Comparison of ENCODE assay signal across 9 mouse cellular contexts in the genomic region with DNA sequence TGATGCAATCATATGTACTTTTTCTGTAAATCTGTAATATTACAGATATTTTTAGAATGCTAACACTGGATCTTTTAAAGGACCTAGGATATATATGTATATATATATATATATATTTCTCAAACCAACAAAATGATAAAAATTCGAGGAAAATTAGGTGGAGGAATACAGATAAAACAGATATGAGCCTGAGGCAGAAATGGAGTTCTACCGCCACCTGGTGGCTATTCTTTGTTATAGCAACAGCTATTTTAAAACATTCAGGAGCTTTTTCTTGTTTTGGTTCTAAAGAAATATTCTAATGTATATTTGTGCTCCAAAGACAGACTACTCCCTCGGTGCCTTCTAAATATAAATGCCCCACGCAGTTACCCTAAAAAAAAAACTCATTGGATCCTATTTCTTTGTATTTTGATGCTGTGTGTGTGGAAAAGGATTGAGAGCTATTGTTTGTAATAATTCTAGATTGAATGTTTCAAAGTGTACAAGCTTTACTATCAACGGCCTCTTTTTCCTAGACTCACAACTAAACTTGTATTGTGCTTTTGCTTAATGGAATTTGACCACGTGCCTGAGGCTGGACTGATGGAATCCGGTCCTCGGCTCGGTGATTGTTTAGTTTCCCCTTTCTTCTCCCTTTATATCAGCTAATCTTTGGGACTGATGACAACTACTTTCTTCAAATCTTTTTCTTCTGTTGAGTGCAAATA. TPM values are rescaled to one million over a fixed set of nuclear protein-coding genes. Genes with fewer than 3 reads are reported as not detected.
DNase-seq lines count a peak whose midpoint lies in the region; ATAC-seq and TF ChIP-seq lines count a peak whose summit lies in the region.
"Had no signal": no experiment of that assay in that cellular context is flagged by ENCODE, and none has a peak within 500 bp of the region (broad histone marks: within the 10 kb centered on the region; RNA-seq: fewer than 3 reads in every experiment).

No protein-coding gene starts in this region.

- H3K36me3 ChIP-seq in heart, embryonic 15.5 days, result no peaks in the 10 kb centered on the region
- H3K36me3 ChIP-seq in MEL (ENCODE audit: control insufficient read depth in 1 of 2, insufficient read depth in 2 of 2, low read length in 2 of 2), result no peaks in the 10 kb centered on the region
- H3K36me3 ChIP-seq in forebrain, embryonic 14.5 days (ENCODE audit: control insufficient read depth, insufficient read depth, low read length), result no peaks in the 10 kb centered on the region
- H3K36me3 ChIP-seq in neural tube, embryonic 13.5 days, result no peaks in the 10 kb centered on the region
- H3K36me3 ChIP-seq: limb, embryonic 15.5 days had no signal

- H3K4me1 ChIP-seq in heart, embryonic 15.5 days (replicated peaks), result no peaks in the 10 kb centered on the region
- no peaks in the 10 kb centered on the region for H3K4me1 ChIP-seq in MEL (ENCODE audit: control insufficient read depth in 1 of 2, insufficient read depth in 2 of 2, low read length in 2 of 2)
- H3K4me1 ChIP-seq in forebrain, embryonic 14.5 days (ENCODE audit: control insufficient read depth, insufficient read depth, low read length), result no peaks in the 10 kb centered on the region
- H3K4me1 ChIP-seq in neural tube, embryonic 13.5 days (replicated peaks), result peaks cover 14% of the 10 kb centered on the region; the same call in 1 of the 2 replicates

- no peak for TF ChIP-seq POLR2A in MEL (IDR thresholded peaks at IDR 0.05; ENCODE audit: control insufficient read depth in 1 of 2, insufficient read depth in 1 of 2, low read depth in 1 of 2, low read length in 2 of 2, poor library complexity in 1 of 2)

- ATAC-seq in heart, embryonic 15.5 days (replicated peaks; ENCODE audit: insufficient number of reproducible peaks, insufficient read depth, low FRiP score, low read depth), result no peak
- peak; percentile 43; the same call in 1 of the 2 replicates for ATAC-seq in forebrain, embryonic 14.5 days
- no peak for ATAC-seq in neural tube, embryonic 13.5 days (ENCODE audit: low read depth)

- no peak overlapping the region for H3K27ac ChIP-seq in heart, embryonic 15.5 days
- H3K27ac ChIP-seq in MEL (ENCODE audit: control insufficient read depth, low read depth, low read length), result no peak overlapping the region
- no peak overlapping the region for H3K27ac ChIP-seq in forebrain, embryonic 14.5 days (ENCODE audit: low read depth, low read length)
- H3K27ac ChIP-seq in neural tube, embryonic 13.5 days (replicated peaks), result no peak overlapping the region
- H3K27ac ChIP-seq: limb, embryonic 15.5 days had no signal

- no peaks in the 10 kb centered on the region for H3K27me3 ChIP-seq in heart, embryonic 15.5 days
- H3K27me3 ChIP-seq in MEL (ENCODE audit: control insufficient read depth in 1 of 2, insufficient read depth in 2 of 2, low read length in 2 of 2), result no peaks in the 10 kb centered on the region
- H3K27me3 ChIP-seq in forebrain, embryonic 14.5 days (replicated peaks; ENCODE audit: control insufficient read depth, insufficient read depth, low read length), result no peaks in the 10 kb centered on the region
- H3K27me3 ChIP-seq in neural tube, embryonic 13.5 days, result no peaks in the 10 kb centered on the region
- H3K27me3 ChIP-seq: limb, embryonic 15.5 days had no signal

- 24% methylated on average over 9 of the region's 9 CpGs for WGBS in heart, embryonic 15.5 days
- 14% methylated on average over 9 of the region's 9 CpGs for WGBS in forebrain, embryonic 14.5 days
- 23% methylated on average over 9 of the region's 9 CpGs for WGBS in neural tube, embryonic 13.5 days

- intact Hi-C loops in heart, postnatal 25 days (cut with DNase I), result loop anchor here (2.0 kb wide), 1 partner anchor 33 kb away; no protein-coding TSS in a partner anchor

- DNase-seq in heart, postnatal 25 days (ENCODE audit: low spot score), result no peak
- DNase-seq in 416B (ENCODE audit: low read depth) (peak; percentile 54), MEL (ENCODE audit: low read depth, low spot score) (peak; percentile 20)
- DNase-seq in forebrain, embryonic 14.5 days (ENCODE audit: low spot score), result peak; percentile 59
- DNase-seq in spleen, postnatal 4 days (ENCODE audit: low spot score in 2 of 2), result no peak
- no peak for DNase-seq in right cerebral cortex, postnatal 25 days

- TF ChIP-seq EP300 in MEL (IDR thresholded peaks at IDR 0.05; ENCODE audit: low read depth in 1 of 2, low read length in 2 of 2), result no peak

- TF ChIP-seq CTCF in MEL (IDR thresholded peaks at IDR 0.05 in 2 of 3, conservative IDR thresholded peaks at IDR 0.05 in 1 of 3; ENCODE audit: control insufficient read depth in 1 of 3, insufficient read depth in 1 of 3, low read depth in 2 of 3, low read length in 3 of 3, poor library complexity in 1 of 3, severe bottlenecking in 1 of 3), result peak; percentile 23 to 73 (median 59); a peak in 4 of 6 replicates

- no peak overlapping the region for H3K9ac ChIP-seq in heart, embryonic 15.5 days
- H3K9ac ChIP-seq in MEL (ENCODE audit: control insufficient read depth, low read depth, low read length, poor library complexity, severe bottlenecking), result no peak overlapping the region
- H3K9ac ChIP-seq in forebrain, embryonic 14.5 days (ENCODE audit: low read length), result 0 out of 2 replicates have a peak overlapping the region, but pooled peaks have one; percentile 21
- H3K9ac ChIP-seq in neural tube, embryonic 13.5 days, result 0 out of 2 replicates have a peak overlapping the region, but pooled peaks have one; percentile 22
- H3K9ac ChIP-seq: limb, embryonic 15.5 days had no signal

- peak; percentile 86 for TF ChIP-seq RAD21 in MEL (IDR thresholded peaks at IDR 0.05; ENCODE audit: low read depth, low read length)

- H3K4me3 ChIP-seq in heart, embryonic 15.5 days, result no peak overlapping the region
- no peak overlapping the region for H3K4me3 ChIP-seq in MEL (ENCODE audit: control insufficient read depth in 1 of 2, insufficient read depth in 1 of 2, low read depth in 2 of 2, low read length in 2 of 2)
- peak overlapping the region; percentile 0; the same call in 1 of the 2 replicates for H3K4me3 ChIP-seq in forebrain, embryonic 14.5 days (ENCODE audit: low read depth, low read length)
- H3K4me3 ChIP-seq in neural tube, embryonic 13.5 days, result no peak overlapping the region
- H3K4me3 ChIP-seq: limb, embryonic 15.5 days had no signal

- no peaks in the 10 kb centered on the region for H3K9me3 ChIP-seq in heart, embryonic 15.5 days (replicated peaks)
- H3K9me3 ChIP-seq in MEL (replicated peaks; ENCODE audit: insufficient read depth, low read length), result no peaks in the 10 kb centered on the region
- H3K9me3 ChIP-seq in forebrain, embryonic 14.5 days (replicated peaks; ENCODE audit: control insufficient read depth, low read length), result no peaks in the 10 kb centered on the region
- H3K9me3 ChIP-seq in neural tube, embryonic 13.5 days, result no peaks in the 10 kb centered on the region
- H3K9me3 ChIP-seq: limb, embryonic 15.5 days had no signal

- 0 out of 2 replicates have a peak overlapping the region, but pooled peaks have one; percentile 18 for H3K4me2 ChIP-seq in heart, embryonic 15.5 days
- peak overlapping the region; percentile 35; the same call in 1 of the 2 replicates for H3K4me2 ChIP-seq in forebrain, embryonic 14.5 days (ENCODE audit: low read length)
- peak overlapping the region; percentile 30; the same call in 1 of the 2 replicates for H3K4me2 ChIP-seq in neural tube, embryonic 13.5 days
- H3K4me2 ChIP-seq: limb, embryonic 15.5 days had no signal

- no peaks in the 10 kb centered on the region for H3K79me2 ChIP-seq in MEL (ENCODE audit: control insufficient read depth, insufficient read depth, low read length, poor library complexity)

TF ChIP-seq in MEL, 35 proteins besides CTCF, POLR2A, EP300 and RAD21:
- 0 out of 2 replicates have a peak, but pooled peaks have one; percentile 10 for TF ChIP-seq GATA1 (IDR thresholded peaks at IDR 0.05; ENCODE audit: low read depth, low read length)
- TF ChIP-seq MXI1 (IDR thresholded peaks at IDR 0.05; ENCODE audit: low read depth, low read length), result no peak
- TF ChIP-seq SMC3 (IDR thresholded peaks at IDR 0.05; ENCODE audit: low read depth, low read length), result peak; percentile 80
- TF ChIP-seq ZC3H11A (IDR thresholded peaks at IDR 0.05; ENCODE audit: low read depth, low read length), result peak; percentile 78
- no peak for TF ChIP-seq MAZ (IDR thresholded peaks at IDR 0.05; ENCODE audit: low read depth, low read length)

RNA-seq across cellular contexts. Expression of a gene that starts 44.8 kb away (rescaled TPM):
- polyA plus RNA-seq in heart, embryonic 15.5 days (2015; fragmentation: Nextera tagmentation; extraction: Ambion mirVana), result not detected in 2 replicates
- total RNA-seq in heart, postnatal 25 days (2021), result not detected
- total RNA-seq in MEL (2012; rRNA removed), result not detected in 2 replicates
- not detected for polyA plus RNA-seq in MEL (2012; ENCODE audit: insufficient read depth in 1 of 2, insufficient read length in 2 of 2, low read depth in 1 of 2, low replicate concordance in 2 of 2, missing spikeins in 1 of 2)
- polyA plus RNA-seq in forebrain, embryonic 14.5 days (2014; fragmentation: Nextera tagmentation; extraction: Ambion mirVana), result not detected in 2 replicates
- polyA plus RNA-seq in neural tube, embryonic 13.5 days (2015; fragmentation: Nextera tagmentation; extraction: Ambion mirVana), result not detected in 2 replicates
- polyA plus RNA-seq: limb, embryonic 15.5 days had no signal

Comparison
In these comparisons a context has a peak if more than half of its experiments do, and no peak if none do; other contexts are left out.
1. H3K9ac ChIP-seq: peak in forebrain, embryonic 14.5 days (single experiment) and neural tube, embryonic 13.5 days (single experiment); none in heart, embryonic 15.5 days (single experiment) and MEL (single experiment).
2. DNase-seq: peak in 416B (single experiment), MEL (single experiment) and forebrain, embryonic 14.5 days (single experiment); none in heart, postnatal 25 days (single experiment), spleen, postnatal 4 days (0 of 2) and right cerebral cortex, postnatal 25 days (single experiment).
3. Peak in every context shown above with its lines, with median percentiles within 50 percentile points of each other: H3K4me2 ChIP-seq.